Mouse (Mus musculus) bone marrow, adult 2 months (tissue): ENCODE measurements at regions not wholly inside any gene's neighbourhood (a gene's known extent, or its start where the extent isn't known, plus 50 kb on each side); places are given as distances from the start of the nearest gene placed in this dataset.

ENCODE experiments used
- CTCF ChIP-seq: fragments of 200-500 bp; IDR thresholded peaks from 2 replicates; pipeline ENCODE4 v1.5.1; 2011; ENCODE audit warnings: low read length, control low read depth; ENCODE audit not compliant: control insufficient read depth, insufficient read depth
- POLR2A ChIP-seq: fragments of 200-500 bp; IDR thresholded peaks from 2 replicates; pipeline ENCODE4 v1.6.1; 2011; ENCODE audit warnings: low read depth, mild to moderate bottlenecking, control low read depth, low read length, borderline replicate concordance; ENCODE audit not compliant: control insufficient read depth

GRCm38 (mm10) chr8:128092826-128093225 is 265.6 kb upstream of the Nrp1 start:
- TF ChIP-seq CTCF, result no peak
- TF ChIP-seq POLR2A, result no peak
